Mouse (Mus musculus) liver, embryonic 12.5 days (tissue): ENCODE measurements around the gene Gm20795. TPM values are rescaled to one million over a fixed set of nuclear protein-coding genes. Genes with fewer than 3 reads are reported as not detected.
"Not testable (repeated sequence)": the region's sequence is repeated elsewhere in the genome, so short reads cannot be mapped to it uniquely, and the experiment has no call there.

Experiments
- ATAC-seq: fragments of 200-750 bp; cut with Nextera tagmentation; 2 replicates; pipeline ENCODE4 v1.8.0; 2017; ENCODE audit warnings: moderate number of reproducible peaks, mild to moderate bottlenecking, moderate library complexity
- H3K27ac ChIP-seq: fragments of 300-500 bp; sonication (generic); 2 replicates; pipeline ENCODE4 v1.5.1; 2016; ENCODE audit warnings: mild to moderate bottlenecking
- H3K27me3 ChIP-seq: fragments of 300-500 bp; sonication (generic); replicated peaks from 2 replicates; pipeline ENCODE4 v1.6.1; 2016; ENCODE audit warnings: mild to moderate bottlenecking, moderate library complexity
- H3K36me3 ChIP-seq: fragments of 300-500 bp; sonication (generic); 2 replicates; pipeline ENCODE4 v1.6.1; 2016; ENCODE audit warnings: mild to moderate bottlenecking, moderate library complexity
- H3K4me1 ChIP-seq: fragments of 300-500 bp; sonication (generic); 2 replicates; pipeline ENCODE4 v1.6.1; 2016
- H3K4me2 ChIP-seq: fragments of 300-500 bp; sonication (generic); 2 replicates; pipeline ENCODE4 v1.6.1; 2016; ENCODE audit warnings: mild to moderate bottlenecking, moderate library complexity
- H3K4me3 ChIP-seq: fragments of 300-500 bp; sonication (generic); 2 replicates; pipeline ENCODE4 v1.5.1; 2016; ENCODE audit warnings: mild to moderate bottlenecking, moderate library complexity
- H3K9ac ChIP-seq: fragments of 300-500 bp; sonication (generic); 2 replicates; pipeline ENCODE4 v1.6.1; 2016; ENCODE audit warnings: mild to moderate bottlenecking, moderate library complexity
- H3K9me3 ChIP-seq: fragments of 300-500 bp; sonication (generic); replicated peaks from 2 replicates; pipeline ENCODE4 v1.6.1; 2016; ENCODE audit warnings: mild to moderate bottlenecking, moderate library complexity
- WGBS: fragments of 180-500 bp; shearing (Covaris S2); methylation state at CpG from one replicate; pipeline ENCODE4 v1.1.7; 2016; ENCODE audit not compliant: insufficient replicate concordance; 5-methylcytosine and 5-hydroxymethylcytosine counted together
- polyA plus RNA-seq: library from polyadenylated mRNA; unstranded; fragments of >200 nt; fragmentation: Nextera tagmentation; extraction: Ambion mirVana; gene quantifications from 2 replicates; pipeline ENCODE4 v1.2.1, GENCODE M21; 2016

Gm20795 gene
- polyA plus RNA-seq: not detected in 2 replicates

DNA sequence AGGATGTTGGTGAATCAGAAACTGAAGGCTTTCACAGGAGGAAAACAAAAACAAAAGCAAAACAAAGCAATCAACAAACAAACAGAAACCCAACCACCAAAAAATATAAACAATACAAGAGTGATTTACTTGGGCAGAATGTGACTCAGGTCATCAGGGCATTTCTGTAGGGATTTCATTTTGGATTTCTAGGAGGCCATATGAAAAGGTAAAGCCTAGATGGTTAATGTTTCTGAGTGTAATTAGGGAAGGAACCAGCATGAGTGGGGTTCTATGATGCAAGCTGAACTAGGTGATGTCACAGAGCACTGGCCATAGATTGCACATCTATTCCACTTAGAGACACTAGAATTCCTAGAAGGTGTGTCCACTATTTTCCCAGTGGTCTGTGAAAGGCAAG lies at the start of gene Gm20795:
Gene Gm20795, plus strand, starts transcription at position 301 of the 400 bp plus-strand sequence.
- not testable (repeated sequence) for ATAC-seq, H3K27me3 ChIP-seq, H3K27ac ChIP-seq, H3K36me3 ChIP-seq, H3K9ac ChIP-seq, H3K4me1 ChIP-seq, H3K4me2 ChIP-seq, H3K4me3 ChIP-seq, H3K9me3 ChIP-seq

DNA sequence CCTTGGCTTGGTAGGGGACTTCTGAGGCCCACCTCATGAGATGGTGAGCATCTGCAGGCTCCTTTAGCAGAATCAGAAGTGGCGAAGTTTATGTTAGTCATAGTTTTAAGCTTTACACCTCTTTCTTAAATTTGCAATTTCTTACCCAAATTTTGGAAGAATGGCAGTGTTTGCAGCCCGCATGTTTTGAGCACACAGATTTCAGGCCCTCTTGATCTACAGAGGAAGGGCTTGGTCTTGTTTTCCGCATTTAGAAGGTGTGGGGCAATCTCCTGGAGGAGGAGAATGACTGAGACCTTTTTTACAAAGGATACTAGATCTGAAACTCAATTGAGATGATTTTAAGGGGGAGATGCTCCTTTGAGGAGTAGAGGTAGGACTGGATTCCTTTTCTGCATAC lies 29.0 kb upstream of the Gm20795 start, which contains the start of gene Gm21797:
Gene Gm21797, minus strand, starts transcription at position 101 of the 400 bp plus-strand sequence.
- not testable (repeated sequence) for H3K4me1 ChIP-seq, H3K4me2 ChIP-seq, H3K27me3 ChIP-seq, H3K27ac ChIP-seq, H3K4me3 ChIP-seq, H3K9me3 ChIP-seq, ATAC-seq, H3K9ac ChIP-seq, H3K36me3 ChIP-seq
- no CpG with 5 or more reads among the region's 3 CpGs for WGBS

Other genes starting within 250 kb of the Gm20795 start
- gene Gm21852, start 152.9 kb upstream of the Gm20795 start, polyA plus RNA-seq: not detected in 2 replicates
- not detected in 2 replicates for gene Gm21797, start 29.1 kb upstream of the Gm20795 start, polyA plus RNA-seq